In the genomic region with DNA sequence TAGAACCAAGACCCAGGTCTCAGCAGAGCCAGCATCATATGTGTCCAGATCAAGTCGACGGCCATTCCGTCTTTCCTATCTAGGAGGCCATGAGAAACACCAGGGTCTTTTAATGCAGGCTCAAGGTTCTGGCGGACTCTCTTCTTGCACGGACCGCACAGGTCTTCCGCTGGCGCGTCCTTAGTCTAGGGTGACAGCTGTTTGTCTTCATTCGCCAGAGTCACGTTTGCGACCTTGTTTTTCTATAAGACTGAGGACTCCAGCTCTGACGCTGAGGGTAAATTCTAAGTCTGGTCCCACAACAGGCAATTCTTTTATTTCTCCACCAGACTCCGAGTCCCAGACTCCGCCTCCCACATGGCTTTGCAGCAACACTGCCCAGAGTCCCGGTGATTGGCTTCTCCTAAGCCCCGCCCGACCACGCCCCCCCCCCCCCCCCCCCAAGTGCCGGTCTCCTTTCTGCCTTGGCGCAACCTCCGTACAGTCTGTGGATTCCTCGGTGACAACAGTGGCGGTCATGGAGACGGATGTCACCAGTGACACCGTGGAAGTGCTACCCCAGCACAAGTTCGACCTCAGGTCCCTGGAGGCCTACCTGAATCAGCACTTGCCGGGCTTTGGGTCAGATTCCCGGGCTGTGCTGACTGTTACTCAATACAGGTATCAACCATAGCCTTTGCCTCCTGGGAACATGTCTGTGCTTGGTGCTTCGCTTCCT, we compare ENCODE assay signal across 7 mouse cellular contexts. TPM values are rescaled to one million over a fixed set of nuclear protein-coding genes. Genes with fewer than 3 reads are reported as not detected.
DNase-seq lines count a peak whose midpoint lies in the region; ATAC-seq lines count a peak whose summit lies in the region.

Gene Acad11 (plus strand): TSS at position 134 of the 718 bp plus-strand sequence.

- peaks cover 18% of the 10 kb centered on the region for H3K36me3 ChIP-seq in embryonic facial prominence, embryonic 10.5 days (replicated peaks)
- peaks cover 19% of the 10 kb centered on the region for H3K36me3 ChIP-seq in limb, embryonic 10.5 days
- H3K36me3 ChIP-seq in midbrain, embryonic 13.5 days = peaks cover 11% of the 10 kb centered on the region

- no peaks in the 10 kb centered on the region for H3K27me3 ChIP-seq in embryonic facial prominence, embryonic 10.5 days (replicated peaks; ENCODE audit: low read depth, poor library complexity, severe bottlenecking)
- H3K27me3 ChIP-seq in limb, embryonic 10.5 days (ENCODE audit: low read depth, poor library complexity, severe bottlenecking) = no peaks in the 10 kb centered on the region
- H3K27me3 ChIP-seq in midbrain, embryonic 13.5 days = no peaks in the 10 kb centered on the region

- under 1% methylated on average over 30 of the region's 30 CpGs for WGBS in embryonic facial prominence, embryonic 10.5 days
- WGBS in limb, embryonic 10.5 days = under 1% methylated on average over 30 of the region's 30 CpGs
- WGBS in midbrain, embryonic 13.5 days = under 1% methylated on average over 30 of the region's 30 CpGs

- peaks cover 17% of the 10 kb centered on the region for H3K4me1 ChIP-seq in embryonic facial prominence, embryonic 10.5 days
- H3K4me1 ChIP-seq in limb, embryonic 10.5 days = peaks cover 18% of the 10 kb centered on the region
- H3K4me1 ChIP-seq in midbrain, embryonic 13.5 days (replicated peaks) = peaks cover 24% of the 10 kb centered on the region

- H3K9me3 ChIP-seq in embryonic facial prominence, embryonic 10.5 days = no peaks in the 10 kb centered on the region
- H3K9me3 ChIP-seq in limb, embryonic 10.5 days (replicated peaks) = no peaks in the 10 kb centered on the region
- no peaks in the 10 kb centered on the region for H3K9me3 ChIP-seq in midbrain, embryonic 13.5 days

- H3K9ac ChIP-seq in midbrain, embryonic 13.5 days (replicated peaks) = peak within 1 kb of the TSS; percentile 94

- peak within 1 kb of the TSS; percentile 84 for H3K4me3 ChIP-seq in embryonic facial prominence, embryonic 10.5 days
- H3K4me3 ChIP-seq in limb, embryonic 10.5 days = peak within 1 kb of the TSS; percentile 87
- H3K4me3 ChIP-seq in midbrain, embryonic 13.5 days (replicated peaks) = peak within 1 kb of the TSS; percentile 94

- peak; percentile 76 for ATAC-seq in granulocyte monocyte progenitor cell, adult 5-6 weeks (replicated peaks; ENCODE audit: poor library complexity, severe bottlenecking)
- peak; percentile 98 for ATAC-seq in midbrain, embryonic 13.5 days

- peak within 1 kb of the TSS; percentile 93 for H3K27ac ChIP-seq in embryonic facial prominence, embryonic 10.5 days (replicated peaks)
- peak within 1 kb of the TSS; percentile 90 for H3K27ac ChIP-seq in limb, embryonic 10.5 days
- peak within 1 kb of the TSS; percentile 74 for H3K27ac ChIP-seq in midbrain, embryonic 13.5 days

- H3K4me2 ChIP-seq in midbrain, embryonic 13.5 days (replicated peaks) = peak within 1 kb of the TSS; percentile 94

- DNase-seq in adrenal gland, postnatal 10 days = peak; percentile 85
- DNase-seq in embryonic facial prominence, embryonic 10.5 days (ENCODE audit: low spot score) = peak; percentile 90
- DNase-seq in kidney, adult 11 months = peak; percentile 89
- peak; percentile 87 for DNase-seq in limb, embryonic 10.5 days (ENCODE audit: low spot score)
- DNase-seq in spleen, adult 12 weeks (ENCODE audit: low spot score) = peak; percentile 80

RNA-seq across cellular contexts. Expression of gene Acad11, which starts in this region (rescaled TPM):
- 100 to 1,000 TPM; 121 to 130 TPM for total RNA-seq in adrenal gland, postnatal 10 days (2021)
- polyA plus RNA-seq in embryonic facial prominence, embryonic 10.5 days (2016; fragmentation: Nextera tagmentation; extraction: Ambion mirVana) = 9.7 and 10.2 TPM in 2 replicates
- 25.1 and 32.9 TPM in 2 replicates for total RNA-seq in granulocyte monocyte progenitor cell, adult 5-6 weeks (2014; fragmentation: Nextera tagmentation)
- 26.1 and 31.1 TPM in 2 replicates for total RNA-seq in granulocyte monocyte progenitor cell, adult 5-6 weeks (2017)
- 9.2 and 10.9 TPM in 2 replicates for polyA plus RNA-seq in limb, embryonic 10.5 days (2016; fragmentation: Nextera tagmentation; extraction: Ambion mirVana)
- 7.2 and 7.7 TPM in 2 replicates for polyA plus RNA-seq in midbrain, embryonic 13.5 days (2015; fragmentation: Nextera tagmentation; extraction: Ambion mirVana)

Comparison
In these comparisons a context has a peak if more than half of its experiments do, and no peak if none do; other contexts are left out.
1. Peak in every context shown above with its lines: DNase-seq, ATAC-seq, H3K4me3 ChIP-seq and H3K27ac ChIP-seq.